Mouse (Mus musculus) frontal cortex, postnatal 36 days (tissue): ENCODE results near the gene Grb2.

Experiments used
- DNase-seq, 2 experiments: peaks; one replicate each; pipeline ENCODE4 v3.0.0; 2022; ENCODE audit warnings: low spot score in 2 of 2

The Grb2 gene

GRCm38 (mm10) chr11:115708209-115708876 is at the start of gene Grb2:
Grb2 (minus strand) TSS chr11:115708597.
- peak; percentile 95 to 97 for DNase-seq

GRCm38 (mm10) chr11:115753485-115753884 is 45.1 kb upstream of the Grb2 start:
- DNase-seq = no peak

GRCm38 (mm10) chr11:115752653-115753052 is 44.3 kb upstream of the Grb2 start:
- no peak for DNase-seq

DNA sequence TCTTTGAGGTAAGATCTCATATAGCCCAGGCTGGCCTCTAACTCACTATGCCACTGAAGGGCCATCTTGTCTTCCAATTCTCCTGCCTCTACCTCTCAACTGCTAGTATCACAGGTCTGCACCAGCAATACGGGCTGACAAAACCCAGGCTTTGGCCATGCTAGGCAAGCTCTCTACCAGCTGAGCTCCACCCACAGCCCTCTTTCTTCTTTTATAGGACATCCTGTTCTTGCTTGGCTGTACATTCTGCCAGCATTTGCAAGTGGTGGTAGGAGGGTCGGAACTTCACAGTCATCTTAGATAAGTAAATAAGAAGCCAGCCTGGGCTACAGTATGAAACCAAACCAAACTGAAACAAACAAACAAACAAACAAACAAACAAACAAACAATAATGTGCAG is 43.3 kb upstream of the Grb2 start:
- DNase-seq = no peak

GRCm38 (mm10) chr11:115749834-115750233 is 41.4 kb upstream of the Grb2 start:
- DNase-seq = no peak

DNA sequence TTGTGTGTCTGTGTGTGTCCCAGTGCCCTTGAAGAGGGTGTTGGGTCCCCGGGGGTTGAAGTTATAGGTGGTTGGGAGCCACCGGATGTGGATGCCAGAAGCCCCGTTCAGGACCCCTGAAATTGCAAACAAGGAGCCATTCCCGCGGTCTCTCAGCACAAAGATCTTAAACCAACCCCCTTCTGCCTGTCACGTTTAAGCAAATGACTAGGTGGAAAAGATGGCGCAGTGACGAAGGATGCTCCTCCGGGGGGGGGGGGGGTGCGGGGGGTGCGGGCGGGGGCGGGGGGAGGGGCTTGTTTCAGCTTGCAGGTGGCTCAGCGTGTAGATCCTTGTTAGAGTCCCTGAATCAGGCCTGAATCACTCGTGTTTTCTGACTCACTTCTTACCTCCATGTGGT is 39.0 kb upstream of the Grb2 start:
- DNase-seq = no peak

- no peak for DNase-seq
Observed at GRCm38 (mm10) chr11:115746762-115747161, 38.4 kb upstream of the Grb2 start.

GRCm38 (mm10) chr11:115746109-115746508 is 37.7 kb upstream of the Grb2 start:
- DNase-seq = no peak

DNA sequence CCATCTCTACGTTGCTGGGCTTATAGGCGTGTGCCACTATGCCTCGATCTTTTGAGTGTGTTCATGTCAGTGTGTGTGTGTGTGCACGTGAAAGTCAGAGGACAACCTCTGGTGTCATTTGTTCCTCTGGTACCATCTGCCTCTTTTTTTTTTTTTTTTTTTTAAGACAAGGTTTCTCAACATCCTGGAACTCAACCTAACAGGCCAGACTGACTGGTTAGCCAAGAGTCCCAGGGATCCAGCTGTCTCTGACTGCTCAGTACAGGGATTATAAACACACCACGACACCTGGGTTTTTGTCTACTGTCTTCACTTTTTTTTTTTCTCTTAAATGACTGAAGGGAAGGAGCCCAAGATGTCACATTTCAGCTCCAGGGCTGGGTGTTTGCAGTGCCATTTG is 36.0 kb upstream of the Grb2 start:
- DNase-seq = no peak

- DNase-seq = no peak
Observed at GRCm38 (mm10) chr11:115742926-115743325, 34.5 kb upstream of the Grb2 start.

GRCm38 (mm10) chr11:115741070-115741469 is 32.7 kb upstream of the Grb2 start:
- no peak for DNase-seq

DNA sequence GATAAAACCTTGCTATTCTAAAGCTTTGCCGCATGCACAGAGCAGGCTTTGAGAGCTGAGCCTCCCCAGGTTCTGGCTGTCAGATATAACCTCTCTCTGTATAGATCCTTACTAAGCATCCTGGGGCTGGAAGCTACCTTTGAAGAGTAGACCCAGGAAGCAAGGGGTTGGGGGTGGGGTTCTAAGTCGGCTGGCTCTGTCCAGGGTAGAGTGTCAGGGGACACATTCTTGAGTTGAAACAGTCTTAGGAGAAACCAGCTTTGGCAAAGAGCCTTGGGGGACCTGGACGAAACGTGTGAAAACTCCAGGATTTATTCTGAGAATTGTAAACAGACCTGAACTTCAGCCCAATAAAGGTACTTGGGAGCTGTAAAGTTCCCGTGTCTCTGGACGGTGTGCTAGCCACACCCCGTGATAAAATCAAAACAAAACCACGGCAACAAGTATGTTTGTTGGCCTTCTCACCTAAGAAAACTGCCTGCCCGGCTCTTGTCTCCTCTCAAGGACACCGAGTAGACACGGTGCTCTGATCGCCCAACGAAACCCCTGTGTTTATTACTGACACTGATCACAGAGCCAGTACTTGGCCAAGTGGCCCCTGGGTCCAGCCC is 30.0 kb upstream of the Grb2 start:
- DNase-seq = no peak

- DNase-seq = no peak
Observed at GRCm38 (mm10) chr11:115737608-115738208, 29.3 kb upstream of the Grb2 start.

GRCm38 (mm10) chr11:115734041-115734686 is 25.8 kb upstream of the Grb2 start:
- peak in 1 of 2 experiments; percentile 27 for DNase-seq

GRCm38 (mm10) chr11:115723231-115723630 is 14.8 kb upstream of the Grb2 start:
- no peak for DNase-seq

DNA sequence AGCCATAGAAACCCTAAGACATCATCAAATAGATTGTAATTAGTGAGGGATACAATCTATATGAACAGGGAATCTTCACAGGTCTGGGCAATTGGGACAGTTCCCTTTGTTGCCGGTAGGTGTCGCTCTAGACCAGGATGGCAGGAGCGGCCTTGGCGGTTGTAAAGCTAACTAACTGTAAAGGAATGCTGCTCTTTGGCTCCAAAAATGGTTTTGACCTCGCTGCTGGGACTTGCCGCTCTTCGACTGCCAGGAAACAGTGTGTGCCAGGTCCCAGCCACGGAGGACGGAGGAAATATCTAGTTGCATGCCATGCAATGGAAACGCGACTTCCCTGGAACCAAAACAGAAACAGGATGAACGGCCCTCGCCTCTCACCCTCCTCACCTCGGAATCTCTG is 14.2 kb upstream of the Grb2 start:
- peak; percentile 80 to 83 for DNase-seq

DNA sequence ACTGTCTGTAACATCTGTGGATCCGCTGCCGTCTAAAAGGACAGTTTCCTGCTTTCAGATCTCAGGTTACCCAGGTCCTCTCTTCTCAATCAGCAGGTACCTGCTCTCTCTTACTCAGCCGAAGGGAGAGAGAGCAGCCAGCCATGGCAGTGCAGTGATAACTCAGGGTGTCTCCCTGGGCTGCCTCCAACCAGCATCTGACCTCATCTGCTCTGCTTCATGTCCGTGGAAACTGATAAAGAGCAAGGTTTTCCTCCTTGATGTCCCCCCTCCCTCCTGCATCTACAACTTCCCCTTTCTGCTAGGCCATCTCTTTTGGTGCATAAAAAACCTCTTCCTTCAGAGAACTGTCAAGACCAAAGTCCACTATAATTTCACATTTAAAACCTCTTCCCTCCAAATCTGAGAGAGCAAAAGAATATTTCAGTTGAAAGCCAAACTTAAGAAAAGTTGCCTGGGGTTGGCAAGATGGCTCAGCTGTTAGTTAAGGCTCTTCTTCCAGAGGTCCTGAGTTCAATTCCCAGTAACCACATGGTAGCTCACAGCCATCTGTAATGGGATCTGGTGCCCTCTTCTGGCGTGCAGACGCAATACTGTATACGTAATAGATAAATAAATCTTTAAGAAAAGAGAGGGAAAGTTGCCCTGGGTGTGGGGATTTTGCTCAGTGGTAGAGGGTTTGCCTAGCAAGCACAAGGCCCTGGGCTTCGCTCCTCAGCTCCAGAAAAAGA is 9.4 kb upstream of the Grb2 start:
- no peak for DNase-seq

- DNase-seq = no peak
Observed at GRCm38 (mm10) chr11:115716410-115717338, 8.3 kb upstream of the Grb2 start.

GRCm38 (mm10) chr11:115714491-115714890 is 6.1 kb upstream of the Grb2 start:
- peak in 1 of 2 experiments; percentile 72 for DNase-seq

DNA sequence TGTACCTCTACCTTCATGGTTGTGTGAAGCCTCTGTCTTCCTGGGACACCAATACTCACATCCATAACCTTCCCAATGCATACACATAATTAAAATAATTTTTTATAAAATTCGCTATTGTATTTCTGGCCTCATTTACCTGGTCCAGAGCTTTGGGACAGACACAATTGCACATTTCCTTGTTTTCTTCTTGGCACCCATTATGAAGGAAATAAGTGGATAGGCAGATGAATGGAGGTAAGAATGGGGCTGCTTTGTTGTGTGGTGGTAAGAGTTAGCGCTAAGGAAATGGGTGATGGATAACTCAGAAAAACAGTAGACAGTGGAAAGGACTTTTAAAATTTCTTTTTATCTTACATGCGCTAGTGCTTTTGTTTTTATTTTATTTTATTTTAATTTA is 5.0 kb upstream of the Grb2 start:
- no peak for DNase-seq
